Mouse (Mus musculus): ENCODE measurements at regions not wholly inside any gene's neighbourhood (a gene's known extent, or its start where the extent isn't known, plus 50 kb on each side); places are given as distances from the start of the nearest gene placed in this dataset.

GRCm38 (mm10) chr4:45713046-45713706 is 85.6 kb upstream of the Aldh1b1 start:
- no peak for DNase-seq (ENCODE audit: low spot score)

DNA sequence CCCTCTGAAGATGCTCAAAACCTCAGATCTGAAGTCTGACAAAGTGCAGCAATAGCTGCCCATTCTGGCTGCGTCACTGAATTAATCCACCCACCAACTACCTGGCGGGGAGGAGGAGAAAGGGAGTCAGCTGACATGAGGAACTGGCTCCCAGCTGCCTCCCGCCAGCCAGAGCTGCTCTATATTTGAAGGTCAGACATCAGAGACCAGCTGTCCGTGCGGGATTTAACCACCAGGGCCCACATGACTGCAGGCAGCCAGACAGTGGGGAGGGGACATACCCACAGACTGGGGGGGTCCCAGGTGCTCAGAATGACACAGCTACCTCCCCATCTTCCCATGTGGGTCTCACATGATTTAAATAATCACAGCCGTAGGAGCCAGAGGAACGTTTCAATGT is 94.8 kb upstream of the Aldh1b1 start:
- no peak for DNase-seq (ENCODE audit: low spot score)

DNA sequence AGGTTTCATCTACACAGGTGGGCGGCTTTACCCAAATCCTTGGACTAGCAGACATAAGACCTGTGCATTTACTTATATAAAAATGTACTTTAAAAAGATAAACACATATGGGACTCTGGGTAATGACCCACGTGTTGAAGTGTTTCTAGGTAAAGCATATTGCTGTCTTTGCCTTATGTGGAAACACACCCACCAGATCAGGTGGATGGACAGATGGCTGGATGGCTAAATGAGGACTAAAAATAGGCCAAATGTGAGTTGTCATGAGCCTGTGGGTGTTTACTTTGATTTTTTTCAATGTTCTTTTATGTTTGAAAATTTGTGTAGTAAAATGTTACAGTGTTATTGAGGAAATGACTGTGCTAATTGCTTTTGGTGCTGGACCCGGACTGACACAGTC is 99.2 kb upstream of the Aldh1b1 start:
- DNase-seq (ENCODE audit: low spot score), result no peak

DNA sequence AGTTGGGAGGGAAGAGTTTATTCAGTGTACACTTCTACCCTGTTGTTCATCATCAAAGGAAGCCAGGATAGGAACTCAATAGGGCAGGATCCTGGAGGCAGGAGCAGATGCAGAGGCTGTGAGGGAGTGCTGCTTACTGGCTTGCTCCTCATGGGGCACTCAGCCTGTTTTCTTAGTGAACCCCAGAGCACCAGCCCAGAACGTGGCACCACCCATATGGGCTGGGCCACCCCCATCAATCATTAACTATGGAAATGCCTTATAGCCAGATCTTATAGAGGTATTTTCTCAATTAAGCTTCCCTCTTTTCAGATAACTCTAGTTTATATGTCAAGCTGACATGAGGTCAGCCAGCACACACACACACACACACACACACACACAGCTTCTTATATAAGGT is 103.6 kb upstream of the Aldh1b1 start:
- no peak for DNase-seq (ENCODE audit: low spot score)

DNA sequence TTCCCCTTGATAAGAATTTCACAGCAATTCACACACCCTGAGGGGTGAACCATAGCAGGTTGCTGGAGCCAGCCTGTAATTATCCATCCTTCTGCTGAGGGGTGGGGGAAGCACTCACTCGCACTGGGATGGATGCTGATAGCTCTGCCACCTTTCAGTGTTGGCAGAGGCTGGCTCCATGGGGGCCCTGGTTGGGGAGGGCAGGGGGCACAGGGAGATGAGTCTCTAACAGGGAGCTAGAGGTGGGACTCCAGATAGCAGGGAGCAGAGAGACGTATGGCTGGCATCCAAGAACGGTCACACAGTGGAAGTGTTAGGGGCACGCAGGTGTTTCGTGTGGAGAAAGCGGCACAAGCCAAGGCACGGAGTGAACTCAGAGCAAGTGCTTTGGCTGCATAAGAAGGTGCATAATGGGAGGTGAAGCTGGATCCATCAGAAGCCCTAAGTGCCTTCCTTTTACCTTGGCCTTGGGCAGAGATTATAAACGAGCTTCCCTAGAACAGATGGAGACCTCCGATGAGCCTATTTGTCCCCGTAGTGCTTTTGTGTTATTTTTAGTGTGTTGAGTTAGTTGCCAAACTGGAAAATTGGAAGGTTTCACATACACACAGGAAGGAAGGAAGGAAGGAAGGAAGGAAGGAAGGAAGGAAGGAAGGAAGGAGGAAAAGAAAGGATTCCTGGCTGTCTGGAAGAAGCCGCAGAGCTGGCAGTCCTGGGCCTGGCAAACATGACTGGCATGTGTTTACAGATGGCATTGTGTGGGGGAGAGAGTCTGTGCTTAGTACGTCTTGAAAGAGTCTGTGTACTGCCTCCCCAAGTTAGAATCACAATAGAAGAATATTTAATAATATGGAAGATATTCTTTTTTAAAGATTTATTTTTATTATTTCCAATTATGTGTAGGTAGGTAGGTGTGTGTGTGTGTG is 108.6 kb upstream of the Aldh1b1 start:
- no peak for DNase-seq (ENCODE audit: low spot score)

DNA sequence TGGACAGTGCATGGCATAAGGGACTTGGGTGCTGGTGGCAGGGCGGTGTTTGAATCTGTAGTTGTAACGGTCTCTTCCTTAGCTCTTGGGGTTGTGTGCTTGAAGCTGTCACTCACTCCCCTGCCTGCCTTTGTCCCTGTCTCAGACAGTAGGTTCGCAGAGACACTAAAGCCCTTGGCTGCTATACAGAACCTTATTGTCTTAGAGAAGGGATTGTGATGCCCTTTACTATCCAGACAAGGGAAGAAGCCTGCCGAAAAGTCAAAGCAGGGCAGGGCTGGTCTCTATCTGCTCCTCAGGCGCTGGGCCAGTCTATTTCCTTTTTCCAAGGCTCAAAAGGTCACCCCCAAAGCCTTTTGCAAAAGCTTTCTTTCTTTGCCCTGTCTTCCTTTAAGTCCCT is 109.2 kb upstream of the Aldh1b1 start:
- peak; percentile 20 for DNase-seq (ENCODE audit: low spot score)

DNA sequence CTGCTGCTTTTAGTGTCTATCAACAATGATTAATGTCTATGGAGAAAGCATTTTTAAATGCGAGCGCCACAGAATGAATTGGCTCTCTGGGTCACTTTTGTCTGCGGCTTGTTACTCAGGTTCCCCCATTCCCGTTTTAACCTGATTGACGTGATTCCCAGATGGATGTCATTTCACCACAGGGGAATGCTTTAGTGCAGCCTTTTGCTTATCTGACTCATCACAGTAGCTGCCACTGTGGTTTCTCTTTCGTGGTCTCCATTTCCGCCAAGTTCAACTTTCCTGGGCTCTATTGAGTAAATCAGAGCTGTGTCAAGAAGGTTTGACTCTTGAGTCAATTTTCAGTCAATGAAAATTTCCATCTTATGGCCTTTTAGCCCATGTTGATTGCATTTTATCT is 110.6 kb upstream of the Aldh1b1 start:
- DNase-seq (ENCODE audit: low spot score), result no peak

GRCm38 (mm10) chr4:45685031-45685430 is 113.8 kb upstream of the Aldh1b1 start:
- DNase-seq (ENCODE audit: low spot score), result no peak

DNA sequence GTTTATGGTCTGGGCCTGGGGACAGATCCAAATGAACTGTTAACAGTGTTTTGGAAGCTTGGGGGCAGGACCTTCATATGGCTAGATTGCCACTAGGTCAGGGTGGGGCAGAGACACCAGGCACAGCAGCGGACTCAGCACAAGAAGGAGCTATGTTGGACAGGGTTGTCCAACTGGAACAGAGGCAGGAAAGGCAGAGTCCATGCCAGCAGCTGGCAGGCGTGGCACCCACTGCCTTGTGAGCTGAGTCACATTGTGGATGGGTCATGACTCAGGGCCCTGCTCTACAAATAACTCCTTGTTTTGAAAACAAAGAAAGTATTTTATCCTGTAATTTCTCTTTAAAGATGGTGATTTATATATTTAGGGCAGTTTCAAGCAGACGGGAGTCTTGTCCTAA is 115.6 kb upstream of the Aldh1b1 start:
- no peak for DNase-seq (ENCODE audit: low spot score)

- DNase-seq (ENCODE audit: low spot score), result no peak
These were observed 116.1 kb upstream of the Aldh1b1 start for GRCm38 (mm10) chr4:45682746-45683145.

GRCm38 (mm10) chr4:45676137-45676536 is 122.7 kb upstream of the Aldh1b1 start:
- no peak for DNase-seq (ENCODE audit: low spot score)

- DNase-seq (ENCODE audit: low spot score), result no peak
These were observed 124.5 kb upstream of the Aldh1b1 start for GRCm38 (mm10) chr4:45674291-45674690.

DNA sequence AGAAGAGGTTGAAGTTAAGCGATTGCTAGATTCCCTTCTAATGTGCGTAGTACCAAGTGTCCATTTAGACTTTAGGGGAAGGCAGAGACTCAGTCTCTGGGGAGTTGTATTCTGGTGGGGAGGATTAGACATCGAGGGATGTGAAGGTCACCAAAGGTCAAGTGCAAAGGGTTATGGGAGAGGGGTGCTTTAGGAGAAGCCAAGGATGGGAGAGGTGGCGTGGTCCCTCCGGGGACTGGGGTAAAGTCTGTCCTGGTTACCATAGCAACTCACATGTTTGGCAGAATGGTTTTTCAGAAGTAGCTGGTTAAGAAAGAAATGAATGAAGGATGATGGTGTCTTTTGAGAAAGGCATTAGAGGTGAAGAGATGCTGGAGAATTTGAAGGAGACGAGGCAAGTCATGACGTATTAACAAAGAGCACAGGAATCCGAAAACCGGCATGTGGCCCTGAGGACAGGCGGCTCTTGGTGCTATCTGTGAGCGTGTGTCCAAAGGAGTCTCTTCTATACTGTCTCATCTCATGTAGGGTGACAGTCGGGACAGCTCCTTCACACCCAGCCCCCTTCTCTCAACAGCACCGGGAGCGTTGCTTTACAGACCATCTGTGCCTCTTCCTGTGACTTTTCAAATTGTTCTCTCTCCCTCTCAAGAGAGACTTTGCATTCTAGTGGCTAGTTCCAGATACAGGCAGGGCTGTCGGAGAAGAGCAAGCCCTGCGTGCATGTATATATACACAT is 125.6 kb upstream of the Aldh1b1 start:
- peak; percentile 16 for DNase-seq (ENCODE audit: low spot score)

- DNase-seq (ENCODE audit: low spot score), result peak; percentile 29
These were observed 126.4 kb upstream of the Aldh1b1 start for GRCm38 (mm10) chr4:45672262-45673076.

- no peak for DNase-seq (ENCODE audit: low spot score)
These were observed 132.1 kb upstream of the Shb start for GRCm38 (mm10) chr4:45664372-45664771.

DNA sequence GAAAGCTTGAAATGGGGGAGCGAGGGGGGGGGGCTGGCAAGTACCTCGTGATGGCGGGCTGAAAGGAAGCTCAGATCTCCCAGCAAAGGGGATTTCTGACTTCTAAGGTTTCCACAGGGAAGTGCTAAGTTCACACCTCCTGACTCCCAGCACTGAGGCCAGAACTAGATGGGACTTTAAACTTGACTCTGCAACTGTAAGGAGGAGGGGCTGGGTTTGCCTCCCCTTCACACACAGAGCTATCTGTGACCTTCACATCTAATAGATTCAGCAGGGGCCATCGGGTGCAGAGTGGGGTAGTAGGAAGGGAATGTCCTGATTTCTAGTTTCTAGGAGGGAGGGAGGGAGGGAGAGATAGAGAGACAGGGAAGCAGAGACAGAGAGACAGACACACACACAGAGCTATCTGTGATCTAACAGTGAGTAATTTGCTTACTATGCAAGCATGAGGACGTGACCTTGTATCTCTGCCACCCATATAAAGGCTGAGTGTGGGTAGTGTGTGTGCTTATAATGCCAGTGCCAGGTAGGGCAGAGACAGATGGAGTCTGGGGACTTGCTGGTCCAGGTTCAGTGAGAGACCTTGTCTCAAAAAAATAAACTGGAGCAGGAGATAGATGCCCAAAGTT is 125.2 kb upstream of the Shb start:
- no peak for DNase-seq (ENCODE audit: low spot score)

GRCm38 (mm10) chr4:45655780-45656179 is 123.5 kb upstream of the Shb start:
- DNase-seq (ENCODE audit: low spot score), result no peak

DNA sequence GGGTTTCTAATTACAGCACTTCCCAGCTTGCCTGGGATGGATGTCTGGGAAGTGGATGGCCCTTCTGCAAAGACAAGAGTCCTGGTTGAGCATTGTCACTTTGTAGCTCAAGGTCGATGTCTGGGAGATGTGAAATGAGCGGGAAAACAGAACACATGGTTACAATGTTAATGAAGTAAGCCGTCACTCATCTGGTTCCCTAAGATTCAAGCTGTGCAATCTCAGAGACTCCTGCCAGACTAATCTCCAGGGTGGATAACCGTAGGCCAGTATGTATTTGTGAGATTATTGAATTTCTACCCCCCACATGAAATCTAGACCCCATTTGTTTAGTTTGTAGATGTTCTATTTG is 122.5 kb upstream of the Shb start:
- no peak for DNase-seq (ENCODE audit: low spot score)

DNA sequence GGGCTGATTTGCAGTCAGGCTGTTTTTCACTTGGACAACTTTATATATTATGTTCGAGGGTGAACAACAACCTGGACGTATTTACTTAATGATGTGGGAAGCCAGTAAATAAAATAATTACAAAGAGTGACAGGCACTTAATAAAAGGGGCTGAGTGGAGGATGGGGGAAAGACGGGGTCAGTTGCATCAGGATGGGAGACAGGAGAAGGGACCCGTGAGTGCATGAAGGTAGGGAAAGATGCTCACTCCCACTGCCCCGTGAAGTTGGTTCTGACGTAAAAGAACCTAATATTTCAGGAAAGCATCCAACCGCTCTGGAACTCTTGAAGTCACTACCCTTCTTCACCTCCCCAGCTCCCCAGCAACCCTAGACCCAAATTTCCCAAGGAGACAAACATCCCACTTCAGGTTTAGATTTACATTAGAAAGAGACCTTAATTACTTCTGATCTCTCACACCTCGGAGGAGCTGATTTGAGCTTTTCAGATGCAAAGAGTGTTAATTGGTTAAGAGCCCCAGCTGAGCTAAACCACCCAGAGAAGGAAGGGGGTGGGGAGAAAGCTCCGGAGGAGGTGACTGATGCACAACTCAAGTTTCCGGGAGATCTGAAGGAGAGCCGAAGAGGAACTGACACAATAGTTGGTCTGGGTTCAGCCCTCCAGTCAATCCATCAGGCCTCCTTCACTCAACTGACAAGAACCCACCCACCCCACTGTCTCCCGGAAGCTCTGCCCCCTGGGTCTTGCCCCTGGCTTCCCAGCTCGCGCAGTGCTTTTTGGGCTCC is 121.9 kb upstream of the Shb start:
- peak; percentile 73 for DNase-seq (ENCODE audit: low spot score)

- no peak for DNase-seq (ENCODE audit: low spot score)
These were observed 116.8 kb upstream of the Shb start for GRCm38 (mm10) chr4:45648884-45649577.

Data from embryo, embryonic 10.5 days (tissue).